Mouse (Mus musculus) heart, adult 2 months (tissue): ENCODE results near the gene Rbmx. TPM values are rescaled to one million over a fixed set of nuclear protein-coding genes. Genes with fewer than 3 reads are reported as not detected.

ENCODE experiments used
- DNase-seq, 2 experiments: peaks; one replicate each; pipeline ENCODE4 v3.0.0; 2021
- H3K27ac ChIP-seq: fragments of 200-600 bp; 2 replicates; pipeline ENCODE4 v1.8.1; 2022
- H3K27me3 ChIP-seq: fragments of 200-500 bp; 2 replicates; pipeline ENCODE4 v1.6.1; 2012; ENCODE audit warnings: mild to moderate bottlenecking, low read length, inconsistent platforms, mixed read lengths; ENCODE audit not compliant: control insufficient read depth, insufficient read depth
- H3K36me3 ChIP-seq: fragments of 200-500 bp; 2 replicates; pipeline ENCODE4 v1.6.1; 2012; ENCODE audit warnings: low read length, inconsistent platforms; ENCODE audit not compliant: control insufficient read depth, insufficient read depth
- H3K4me1 ChIP-seq: fragments of 200-500 bp; 2 replicates; pipeline ENCODE4 v1.6.1; 2011; ENCODE audit warnings: low read length; ENCODE audit not compliant: control insufficient read depth, insufficient read depth
- H3K4me3 ChIP-seq: fragments of 200-600 bp; 2 replicates; pipeline ENCODE4 v1.8.1; 2022
- H3K79me2 ChIP-seq: fragments of 200-500 bp; replicated peaks from 2 replicates; pipeline ENCODE4 v1.6.1; 2012; ENCODE audit warnings: mild to moderate bottlenecking, inconsistent platforms, low read length, moderate library complexity, mixed read lengths; ENCODE audit not compliant: control insufficient read depth, insufficient read depth
- H3K9ac ChIP-seq: fragments of 200-500 bp; 2 replicates; pipeline ENCODE4 v1.6.1; 2012; ENCODE audit warnings: low read depth, mild to moderate bottlenecking, control low read depth, inconsistent platforms, low read length, mixed read lengths
- CTCF ChIP-seq: fragments of 200-600 bp; IDR thresholded peaks from 2 replicates; pipeline ENCODE4 v1.8.1; 2022; ENCODE audit warnings: antibody characterized with exemption, mild to moderate bottlenecking, moderate library complexity
- EP300 ChIP-seq: fragments of 200-500 bp; IDR thresholded peaks from 2 replicates; pipeline ENCODE4 v1.6.1; 2011; ENCODE audit warnings: low read depth, low read length, control low read depth; ENCODE audit not compliant: insufficient read depth
- POLR2A ChIP-seq: fragments of 200-500 bp; IDR thresholded peaks from 2 replicates; pipeline ENCODE4 v1.6.1; 2011; ENCODE audit warnings: mild to moderate bottlenecking, low read depth, low read length, control low read depth; ENCODE audit not compliant: insufficient read depth
- WGBS: fragments of 180-500 bp; shearing (Covaris S2); methylation state at CpG from one replicate; pipeline ENCODE4 v1.1.7; 2018; 5-methylcytosine and 5-hydroxymethylcytosine counted together
- intact Hi-C: fragments of 180-260 bp; cut with DNase I; formaldehyde crosslinking; loops from one replicate; pipeline ENCODE4 v1.15.1; 2025
- polyA plus RNA-seq: library from polyadenylated mRNA; depleted of rRNA; stranded (reverse); fragments of >200 nt; gene quantifications from 2 replicates; pipeline ENCODE4 v1.2.3, GENCODE M21; 2012
- total RNA-seq, 2 experiments: library from RNA; stranded (reverse); gene quantifications; 2 replicates each; pipeline ENCODE4 v1.2.3; 2021

The Rbmx gene
- total and polyA plus RNA-seq, 3 experiments = 16.6 to 22.6 (median 19.7) TPM

DNA sequence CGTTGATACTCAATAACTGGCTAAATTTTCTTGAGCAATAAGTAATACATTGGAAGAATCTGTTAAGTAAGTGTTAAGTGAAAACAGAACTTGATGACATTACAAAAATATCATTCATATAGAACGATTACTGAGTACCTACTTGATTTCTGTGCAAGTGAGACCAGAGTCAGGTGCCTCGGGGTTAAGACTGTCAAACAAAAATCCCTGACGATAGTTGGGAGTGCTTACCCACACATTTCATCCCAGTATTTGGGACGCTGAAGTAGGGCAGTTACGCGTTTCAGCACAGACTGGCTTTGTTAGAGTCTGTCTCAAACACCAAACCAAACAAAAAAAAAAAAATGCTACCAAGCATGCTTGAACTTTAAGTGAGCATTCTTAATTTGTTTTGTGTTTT, 576 bp upstream of the Rbmx start:
- TF ChIP-seq POLR2A (no peak), CTCF (no peak), EP300 (no peak)
- H3K36me3 ChIP-seq = peaks cover 10% of the 10 kb centered on the region
- H3K9ac ChIP-seq = peak overlapping the region; percentile 65
- H3K27ac ChIP-seq = peak overlapping the region; percentile 93
- H3K4me1 ChIP-seq = no peaks in the 10 kb centered on the region; the same call in 1 of the 2 replicates
- no peaks in the 10 kb centered on the region for H3K79me2 ChIP-seq
- intact Hi-C loops = loop anchor here (5.0 kb wide), 2 partner anchors 56 to 156 kb away; partner anchors contain the start of gene Arhgef6
- no peaks in the 10 kb centered on the region for H3K27me3 ChIP-seq
- 32% methylated on average over 7 of the region's 7 CpGs for WGBS
- DNase-seq = no peak
- H3K4me3 ChIP-seq = peak overlapping the region; percentile 71

DNA sequence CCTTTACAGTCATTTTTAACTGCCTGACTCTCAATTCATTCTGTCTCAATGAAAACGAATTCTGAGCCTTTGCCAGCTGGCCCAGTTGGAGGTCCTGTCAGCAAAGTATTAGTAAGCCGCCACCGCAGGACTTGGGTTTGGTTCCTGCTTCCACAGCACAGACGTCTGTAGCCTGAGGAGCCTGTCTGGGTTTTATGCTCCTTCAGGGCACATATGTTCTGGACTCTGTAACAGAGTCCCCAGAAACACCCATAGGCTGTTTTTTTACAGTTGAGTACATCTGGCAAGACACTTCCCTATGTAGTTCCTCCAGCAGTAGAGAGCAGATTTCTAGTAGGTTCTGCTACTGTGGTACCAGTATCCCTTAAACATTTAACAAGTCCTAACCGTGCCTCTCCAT, 11.9 kb downstream of the Rbmx start:
- no peak for TF ChIP-seq EP300
- TF ChIP-seq POLR2A = no peak
- TF ChIP-seq CTCF = no peak
- WGBS = 58% methylated on average over 5 of the region's 5 CpGs
- Histone ChIP-seq H3K36me3 (no peaks in the 10 kb centered on the region; the same call in 1 of the 2 replicates), H3K4me3 (no peak overlapping the region), H3K4me1 (no peaks in the 10 kb centered on the region), H3K9ac (no peak overlapping the region), H3K27me3 (no peaks in the 10 kb centered on the region), H3K27ac (no peak overlapping the region), H3K79me2 (no peaks in the 10 kb centered on the region)
- DNase-seq = no peak
- intact Hi-C loops = no loop called here

GRCm38 (mm10) chrX:57378579-57378978, 14.3 kb downstream of the Rbmx start:
- no peak overlapping the region for H3K9ac ChIP-seq
- no peak for DNase-seq
- H3K4me3 ChIP-seq = no peak overlapping the region
- no peaks in the 10 kb centered on the region for H3K4me1 ChIP-seq
- no peaks in the 10 kb centered on the region for H3K79me2 ChIP-seq
- intact Hi-C loops = no loop called here
- WGBS = 79% methylated on average over 3 of the region's 3 CpGs
- no peak overlapping the region for H3K27ac ChIP-seq
- no peaks in the 10 kb centered on the region; the same call in 1 of the 2 replicates for H3K36me3 ChIP-seq
- no peaks in the 10 kb centered on the region for H3K27me3 ChIP-seq
- TF ChIP-seq EP300 (no peak), CTCF (no peak), POLR2A (no peak)

DNA sequence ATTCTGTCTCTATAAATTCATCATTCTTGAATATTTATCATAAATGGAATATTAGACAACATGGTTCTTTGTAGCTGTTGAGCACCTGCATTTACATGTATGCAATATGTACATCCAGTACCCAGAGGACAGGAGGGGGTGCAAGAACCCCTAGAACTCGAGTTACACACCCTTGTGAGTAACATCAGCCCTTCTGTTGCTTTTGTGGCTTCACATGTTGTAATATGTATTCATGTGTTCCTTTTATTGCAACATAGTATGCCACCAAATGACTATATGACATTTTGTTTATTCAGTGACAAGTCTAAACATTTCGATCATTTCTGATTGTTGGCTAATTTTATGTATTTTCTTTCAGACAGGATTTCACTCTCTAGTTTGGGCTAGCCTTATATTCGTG, 15.7 kb downstream of the Rbmx start:
- no peak overlapping the region for H3K4me3 ChIP-seq
- no peak for DNase-seq
- no peak overlapping the region for H3K27ac ChIP-seq
- TF ChIP-seq CTCF = no peak
- TF ChIP-seq EP300 = no peak
- TF ChIP-seq POLR2A = no peak
- H3K27me3 ChIP-seq = no peaks in the 10 kb centered on the region
- intact Hi-C loops = no loop called here
- 81% methylated on average over 3 of the region's 3 CpGs for WGBS
- no peaks in the 10 kb centered on the region; the same call in 1 of the 2 replicates for H3K36me3 ChIP-seq
- H3K9ac ChIP-seq = no peak overlapping the region
- no peaks in the 10 kb centered on the region for H3K79me2 ChIP-seq
- no peaks in the 10 kb centered on the region for H3K4me1 ChIP-seq

- DNase-seq = no peak
Observed at GRCm38 (mm10) chrX:57374029-57374428, 18.8 kb downstream of the Rbmx start.

DNA sequence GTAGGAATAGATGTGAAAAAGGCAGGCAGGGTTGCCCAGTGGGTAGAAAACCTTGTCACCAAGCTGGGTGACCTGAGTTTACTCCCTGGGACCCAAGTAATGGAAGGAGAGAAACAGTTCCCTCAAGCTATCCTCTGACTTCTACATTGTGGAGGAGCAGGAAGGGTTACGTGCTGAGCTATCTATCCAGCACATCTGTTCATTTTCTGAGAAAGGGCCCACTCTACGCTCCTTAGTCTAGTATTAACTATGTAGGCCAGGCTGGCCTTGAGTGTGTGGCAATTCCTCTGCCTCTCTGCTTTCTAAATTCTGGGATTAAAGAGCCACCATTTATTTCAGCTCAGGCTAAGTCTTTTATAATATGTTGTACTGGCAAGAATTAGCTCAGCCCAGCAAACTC, 19.3 kb downstream of the Rbmx start:
- no peak for DNase-seq
- no peak overlapping the region for H3K4me3 ChIP-seq
- no peaks in the 10 kb centered on the region for H3K36me3 ChIP-seq
- intact Hi-C loops = no loop called here
- H3K79me2 ChIP-seq = no peaks in the 10 kb centered on the region
- 82% methylated on average over 2 of the region's 2 CpGs for WGBS
- no peak for TF ChIP-seq CTCF
- TF ChIP-seq POLR2A = no peak
- no peak for TF ChIP-seq EP300
- H3K4me1 ChIP-seq = no peaks in the 10 kb centered on the region
- H3K27ac ChIP-seq = no peak overlapping the region
- H3K27me3 ChIP-seq = no peaks in the 10 kb centered on the region
- H3K9ac ChIP-seq = no peak overlapping the region

More at GRCm38 (mm10) chrX:57374029-57374428, 18.8 kb downstream of the Rbmx start:
- H3K4me1 ChIP-seq = no peaks in the 10 kb centered on the region
- no peak overlapping the region for H3K9ac ChIP-seq
- no peaks in the 10 kb centered on the region for H3K79me2 ChIP-seq
- TF ChIP-seq POLR2A = no peak
- H3K27me3 ChIP-seq = no peaks in the 10 kb centered on the region
- H3K27ac ChIP-seq = no peak overlapping the region
- WGBS = 74% methylated on average over 2 of the region's 2 CpGs
- no peak overlapping the region for H3K4me3 ChIP-seq
- no peaks in the 10 kb centered on the region for H3K36me3 ChIP-seq
- intact Hi-C loops = no loop called here
